Mouse (Mus musculus) G1E-ER4 (cell line): Measurements from ENCODE around the gene Snrnp27. TPM values are rescaled to one million over a fixed set of nuclear protein-coding genes. Genes with fewer than 3 reads are reported as not detected.
A peak's percentile ranks its signal among the peaks of the same experiment; 100 is the strongest.

Source experiments
- GATA1 ChIP-seq: IDR thresholded peaks from one replicate; pipeline ENCODE4 v1.8.0; 2012; ENCODE audit warnings: low read length, inconsistent platforms
- polyA plus RNA-seq: library from polyadenylated mRNA; stranded (reverse); fragments of >175 nt; gene quantifications from 2 replicates; pipeline ENCODE4 v1.2.3, GENCODE M21; 2012

Snrnp27 gene
- polyA plus RNA-seq, 1 experiment, result 222 TPM

- TF ChIP-seq GATA1, result no peak
These were observed 44.9 kb downstream of the Snrnp27 start for GRCm38 (mm10) chr6:86639180-86640160.

DNA sequence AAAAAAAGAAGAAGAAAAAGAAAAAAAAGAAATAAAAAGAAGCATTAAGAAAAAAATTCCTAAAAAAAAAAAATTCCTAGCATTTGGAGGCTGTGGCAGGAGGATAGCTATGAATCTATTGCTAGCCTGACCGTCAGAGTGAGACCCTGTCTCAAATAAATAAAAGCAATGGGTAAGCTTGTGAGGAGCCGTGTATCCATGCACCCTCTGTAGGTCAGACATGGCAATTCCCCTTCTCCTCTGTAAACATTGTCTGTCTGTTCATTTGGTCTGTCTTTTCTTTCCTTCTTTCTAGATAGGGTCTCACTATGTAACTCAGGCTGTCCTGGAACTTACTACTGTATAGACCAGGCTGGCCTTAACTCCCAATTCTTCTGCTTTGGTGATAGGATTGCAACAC is 45.9 kb downstream of the Snrnp27 start:
- no peak for TF ChIP-seq GATA1

GRCm38 (mm10) chr6:86637860-86638259 is 46.5 kb downstream of the Snrnp27 start:
- no peak for TF ChIP-seq GATA1

- TF ChIP-seq GATA1, result peak; percentile 45
These were observed 47.0 kb downstream of the Snrnp27 start for GRCm38 (mm10) chr6:86637171-86637835.

DNA sequence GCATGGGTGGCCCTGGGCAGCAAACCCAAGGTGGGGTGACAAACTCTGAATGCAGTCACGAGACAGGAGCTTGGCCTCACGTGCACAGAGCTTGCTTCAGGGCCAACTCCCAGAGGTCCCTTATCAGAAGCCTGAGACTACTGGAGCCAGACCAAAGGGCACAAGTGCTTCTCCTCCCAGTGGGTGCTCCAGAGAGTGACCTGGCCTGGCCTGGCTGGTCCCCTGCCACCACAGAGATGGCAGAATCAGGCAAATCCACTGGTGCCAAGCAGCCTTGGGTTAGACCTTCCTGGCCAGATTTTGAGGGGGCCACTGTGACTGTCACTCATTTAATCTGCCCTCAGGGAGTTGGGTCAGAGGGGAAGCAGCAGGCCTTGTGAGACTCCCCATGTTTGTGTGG is 47.8 kb downstream of the Snrnp27 start:
- no peak for TF ChIP-seq GATA1

GRCm38 (mm10) chr6:86630141-86630540 is 54.2 kb downstream of the Snrnp27 start:
- no peak for TF ChIP-seq GATA1

DNA sequence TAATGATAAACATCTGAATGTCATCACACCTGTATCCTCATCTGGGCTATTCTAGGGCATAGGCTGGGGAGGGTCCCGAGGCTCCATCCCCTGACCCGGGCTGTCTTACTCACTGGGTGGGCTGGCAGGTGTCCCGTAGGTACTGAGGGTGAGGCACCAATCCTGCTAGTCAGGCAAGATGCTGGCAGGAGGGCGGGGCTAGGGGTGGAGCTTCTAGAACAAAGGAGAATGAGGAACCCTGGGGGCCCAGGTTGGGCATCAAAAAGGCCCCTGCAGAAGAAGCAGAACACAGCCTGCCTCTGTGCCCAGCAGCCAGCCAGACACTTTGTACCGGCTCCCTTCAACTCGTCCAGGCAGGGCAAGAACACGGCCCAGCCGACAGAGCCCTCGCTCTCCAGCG is 56.4 kb downstream of the Snrnp27 start, which contains the start of gene Asprv1:
Gene Asprv1, plus strand, starts transcription at position 219 of the 400 bp plus-strand sequence.
- TF ChIP-seq GATA1, result no peak

Other genes starting within 250 kb of the Snrnp27 start
- 4.4 and 5.3 TPM in 2 replicates for gene C87436, start 246.1 kb downstream of the Snrnp27 start, polyA plus RNA-seq
- gene Pcbp1, start 158.2 kb downstream of the Snrnp27 start, polyA plus RNA-seq, result 1,294 and 1,658 TPM in 2 replicates
- not detected in 2 replicates for gene Asprv1, start 56.4 kb downstream of the Snrnp27 start, polyA plus RNA-seq
- gene Mxd1, start 15.4 kb downstream of the Snrnp27 start, polyA plus RNA-seq, result 5.7 and 6.4 TPM in 2 replicates
- 20.7 and 21.9 TPM in 2 replicates for gene Gmcl1, start 48.9 kb upstream of the Snrnp27 start, polyA plus RNA-seq
- gene Anxa4, start 109.1 kb upstream of the Snrnp27 start, polyA plus RNA-seq, result 0.03 and 0.16 TPM in 2 replicates
- 32.1 and 39.9 TPM in 2 replicates for gene Aak1, start 165.0 kb upstream of the Snrnp27 start, polyA plus RNA-seq